ENCODE assay signal across 19 mouse cellular contexts in the genomic region with DNA sequence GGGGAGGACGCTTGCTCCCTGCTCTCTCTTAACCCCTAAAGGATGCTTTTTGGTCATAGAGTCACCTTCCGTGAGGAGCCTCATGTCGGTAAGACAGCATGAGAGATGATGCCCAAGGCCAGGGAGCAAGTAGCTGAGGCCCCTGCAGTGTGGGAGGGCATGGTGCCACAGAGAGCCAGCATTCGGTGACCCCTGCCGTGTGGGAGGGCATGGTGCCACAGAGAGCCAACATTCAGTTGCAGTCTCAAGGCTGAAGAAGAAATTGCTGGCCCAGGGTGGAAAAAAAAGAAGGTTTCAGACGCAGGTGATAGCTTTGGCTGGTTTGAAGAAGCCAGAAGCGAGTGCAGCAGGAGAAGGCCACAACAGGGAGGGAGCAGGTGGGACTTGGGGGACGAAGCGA.
"Had no signal": no experiment of that assay in that cellular context is flagged by ENCODE, and none has a peak within 500 bp of the region (broad histone marks: within the 10 kb centered on the region; RNA-seq: fewer than 3 reads in every experiment).

No protein-coding gene starts in this region.

- H3K27ac ChIP-seq: kidney, embryonic 15.5 days; limb, embryonic 12.5 days; limb, embryonic 15.5 days; liver, embryonic 14.5 days; macrophage; neural tube, embryonic 12.5 days; neural tube, embryonic 15.5 days; stomach, embryonic 15.5 days had no signal

- H3K4me1 ChIP-seq: limb, embryonic 12.5 days; limb, embryonic 15.5 days; neural tube, embryonic 12.5 days had no signal

- H3K4me2 ChIP-seq: kidney, embryonic 15.5 days; limb, embryonic 12.5 days; limb, embryonic 15.5 days; liver, embryonic 11.5 days; lung, embryonic 14.5 days; midbrain, embryonic 11.5 days; neural tube, embryonic 12.5 days; neural tube, embryonic 15.5 days; stomach, embryonic 15.5 days had no signal

- H3K9ac ChIP-seq: kidney, embryonic 15.5 days; limb, embryonic 12.5 days; limb, embryonic 15.5 days; liver, embryonic 14.5 days; liver, postnatal 0 days; lung, embryonic 14.5 days; neural tube, embryonic 12.5 days; neural tube, embryonic 15.5 days; stomach, embryonic 15.5 days had no signal

- H3K4me3 ChIP-seq: kidney, embryonic 15.5 days; limb, embryonic 12.5 days; limb, embryonic 15.5 days; neural tube, embryonic 12.5 days; neural tube, embryonic 15.5 days; stomach, embryonic 15.5 days had no signal

- H3K36me3 ChIP-seq: kidney, embryonic 15.5 days; limb, embryonic 12.5 days; limb, embryonic 15.5 days; neural tube, embryonic 12.5 days; neural tube, embryonic 15.5 days; stomach, embryonic 15.5 days had no signal

- ATAC-seq: liver, postnatal 0 days; lung, postnatal 0 days had no signal

- DNase-seq: kidney, adult 11 months; kidney, adult 8-10 months; kidney, postnatal 10 days; kidney, postnatal 36 days; liver, postnatal 0 days; lung, embryonic 14.5 days; midbrain, embryonic 14.5 days; right cerebral cortex, postnatal 25 days had no signal

- H3K9me3 ChIP-seq: kidney, embryonic 15.5 days; limb, embryonic 15.5 days; neural tube, embryonic 12.5 days; neural tube, embryonic 15.5 days; stomach, embryonic 15.5 days had no signal

- H3K27me3 ChIP-seq: kidney, embryonic 15.5 days; limb, embryonic 12.5 days; limb, embryonic 15.5 days; neural tube, embryonic 12.5 days; neural tube, embryonic 15.5 days; stomach, embryonic 15.5 days had no signal
